Mouse (Mus musculus): ENCODE data around the gene Amz2. TPM values are rescaled to one million over a fixed set of nuclear protein-coding genes. Genes with fewer than 3 reads are reported as not detected.

Gene Amz2
- polyA plus RNA-seq, 1 experiment from 2014 or later, result 46.5 TPM

DNA sequence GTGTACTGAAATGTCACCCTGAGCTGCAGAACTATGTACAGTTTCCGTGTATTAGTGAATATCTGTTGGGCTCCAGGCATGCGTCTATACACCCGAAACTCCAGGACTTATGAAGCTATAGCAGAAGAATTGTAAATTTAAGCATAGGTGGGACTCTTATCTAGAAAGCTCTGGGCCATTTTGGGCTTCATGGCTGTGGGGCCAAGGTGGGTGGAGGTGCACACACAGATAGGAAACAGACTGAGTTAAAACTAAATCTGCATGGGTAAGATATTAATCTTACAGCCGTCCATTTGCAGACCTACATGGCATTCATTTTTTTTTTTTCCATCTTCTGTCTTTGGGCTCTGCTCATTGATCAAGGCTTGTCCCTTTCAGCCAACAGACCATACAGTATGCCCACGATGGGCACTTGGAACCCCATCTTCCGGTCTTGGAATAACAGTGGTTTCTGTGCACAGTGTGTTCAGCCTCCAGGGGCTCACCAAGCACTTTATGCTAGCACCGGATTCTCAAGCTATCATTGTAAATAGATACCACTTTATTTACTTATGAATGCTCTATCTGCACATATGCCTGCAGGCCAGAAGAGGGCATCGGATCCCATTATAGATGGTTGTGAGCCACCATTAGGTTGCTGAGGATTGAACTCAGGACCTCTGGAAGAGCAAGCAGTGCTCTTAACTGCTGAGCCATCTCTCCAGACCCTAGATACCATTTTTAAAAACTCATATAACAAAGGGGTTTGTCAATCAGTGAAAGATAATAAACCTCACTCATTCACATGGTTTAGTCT lies 17.9 kb downstream of the Amz2 start:
- Histone ChIP-seq H3K9me3 (replicated peaks) (no peaks in the 10 kb centered on the region), H3K9ac (no peak overlapping the region), H3K4me1 (peaks cover 16% of the 10 kb centered on the region; the same call in 1 of the 2 replicates), H3K27ac (replicated peaks) (no peak overlapping the region), H3K36me3 (no peaks in the 10 kb centered on the region), H3K4me3 (replicated peaks) (no peak overlapping the region), H3K27me3 (no peaks in the 10 kb centered on the region), H3K4me2 (replicated peaks) (no peak overlapping the region)
- ATAC-seq (ENCODE audit: insufficient number of reproducible peaks, low FRiP score, low TSS enrichment, low read depth), result no peak
- 90% methylated on average over 8 of the region's 8 CpGs for WGBS

DNA sequence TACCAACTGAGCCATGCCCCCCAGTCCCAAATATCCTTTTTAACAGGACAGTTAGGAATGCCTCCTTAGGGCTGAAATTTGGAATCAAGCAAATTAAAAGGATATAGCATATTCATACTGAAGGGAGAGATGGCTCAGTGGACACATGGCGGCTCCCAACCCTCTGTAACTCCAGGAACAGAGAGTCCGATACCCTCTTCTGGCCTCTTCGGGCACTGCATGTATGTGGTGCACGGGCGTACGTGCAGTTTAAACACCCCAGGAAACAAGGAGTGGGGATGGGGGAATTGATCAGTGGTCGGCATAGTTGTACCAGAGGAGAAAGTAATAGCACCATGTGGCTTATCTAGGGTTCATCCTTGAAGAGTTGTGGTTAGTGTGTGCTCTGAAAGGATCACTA lies 18.9 kb downstream of the Amz2 start:
- 57% methylated on average over 7 of the region's 7 CpGs for WGBS
- no peaks in the 10 kb centered on the region for H3K9me3 ChIP-seq (replicated peaks)
- peaks cover 12% of the 10 kb centered on the region; the same call in 1 of the 2 replicates for H3K4me1 ChIP-seq
- no peak overlapping the region for H3K4me3 ChIP-seq (replicated peaks)
- no peak for ATAC-seq (ENCODE audit: insufficient number of reproducible peaks, low FRiP score, low TSS enrichment, low read depth)
- H3K27ac ChIP-seq (replicated peaks), result no peak overlapping the region
- no peak overlapping the region for H3K9ac ChIP-seq
- no peaks in the 10 kb centered on the region for H3K27me3 ChIP-seq
- H3K36me3 ChIP-seq, result no peaks in the 10 kb centered on the region
- H3K4me2 ChIP-seq (replicated peaks), result no peak overlapping the region

DNA sequence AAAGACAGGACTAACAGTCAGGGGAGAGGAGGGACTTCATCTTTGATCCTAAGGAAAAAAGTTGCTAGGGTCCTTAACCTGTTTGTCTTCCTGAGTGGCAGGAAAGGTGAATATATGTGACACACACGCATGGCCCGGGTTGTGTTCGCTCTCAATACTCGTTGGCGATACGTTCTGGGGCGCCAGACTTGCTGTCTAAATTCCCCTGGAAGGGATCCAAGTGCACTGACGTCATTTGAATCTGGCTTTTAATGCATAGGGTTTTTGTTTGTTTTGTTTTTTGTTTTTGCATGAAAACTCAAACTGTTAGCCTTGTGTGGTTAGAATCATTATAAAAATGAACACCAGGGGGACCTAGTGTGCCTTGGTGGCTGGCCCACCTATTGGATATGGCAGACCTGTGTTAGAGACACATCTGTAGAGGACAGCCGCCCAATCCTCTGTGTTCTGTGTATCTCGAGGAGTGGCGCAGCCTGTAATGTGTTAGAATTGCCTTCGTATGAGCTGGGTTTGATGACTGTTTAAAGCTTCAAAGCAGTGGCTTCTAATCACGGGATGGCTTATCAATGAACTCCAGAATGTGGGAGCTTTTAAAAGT lies 19.8 kb downstream of the Amz2 start:
- no peaks in the 10 kb centered on the region for H3K36me3 ChIP-seq
- no peak overlapping the region for H3K4me2 ChIP-seq (replicated peaks)
- no peaks in the 10 kb centered on the region for H3K9me3 ChIP-seq (replicated peaks)
- peaks cover 3% of the 10 kb centered on the region; the same call in 1 of the 2 replicates for H3K4me1 ChIP-seq
- no peak for ATAC-seq (ENCODE audit: insufficient number of reproducible peaks, low FRiP score, low TSS enrichment, low read depth)
- 39% methylated on average over 13 of the region's 13 CpGs for WGBS
- H3K4me3 ChIP-seq (replicated peaks), result no peak overlapping the region
- H3K27ac ChIP-seq (replicated peaks), result no peak overlapping the region
- H3K9ac ChIP-seq, result no peak overlapping the region
- H3K27me3 ChIP-seq, result no peaks in the 10 kb centered on the region

DNA sequence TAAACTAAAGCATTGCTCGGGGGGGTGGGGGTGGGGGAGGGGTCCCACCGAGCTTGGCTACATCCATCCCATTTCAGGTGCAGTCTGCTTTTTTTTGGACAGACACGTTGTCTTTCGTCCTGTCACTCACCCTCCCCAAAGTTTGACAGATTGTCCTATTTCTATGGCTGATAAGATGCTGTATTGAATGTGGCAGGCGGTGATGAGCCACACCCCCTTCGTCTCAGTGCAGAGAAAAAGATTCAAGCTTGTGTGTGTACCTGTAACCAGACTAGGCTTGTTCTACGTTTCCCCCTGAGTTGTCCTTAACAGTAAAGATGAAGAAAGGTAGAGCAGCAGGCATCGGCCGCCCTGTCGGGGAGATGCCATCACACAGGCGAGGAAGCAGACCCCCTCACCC lies 25.4 kb downstream of the Amz2 start:
- no peak for ATAC-seq (ENCODE audit: insufficient number of reproducible peaks, low FRiP score, low TSS enrichment, low read depth)
- H3K4me1 ChIP-seq, result no peaks in the 10 kb centered on the region
- H3K4me3 ChIP-seq (replicated peaks), result no peak overlapping the region
- H3K27ac ChIP-seq (replicated peaks), result no peak overlapping the region
- H3K9me3 ChIP-seq (replicated peaks), result no peaks in the 10 kb centered on the region
- WGBS, result 68% methylated on average over 11 of the region's 11 CpGs
- no peak overlapping the region for H3K9ac ChIP-seq
- no peaks in the 10 kb centered on the region for H3K36me3 ChIP-seq
- H3K4me2 ChIP-seq (replicated peaks), result no peak overlapping the region
- H3K27me3 ChIP-seq, result no peaks in the 10 kb centered on the region

DNA sequence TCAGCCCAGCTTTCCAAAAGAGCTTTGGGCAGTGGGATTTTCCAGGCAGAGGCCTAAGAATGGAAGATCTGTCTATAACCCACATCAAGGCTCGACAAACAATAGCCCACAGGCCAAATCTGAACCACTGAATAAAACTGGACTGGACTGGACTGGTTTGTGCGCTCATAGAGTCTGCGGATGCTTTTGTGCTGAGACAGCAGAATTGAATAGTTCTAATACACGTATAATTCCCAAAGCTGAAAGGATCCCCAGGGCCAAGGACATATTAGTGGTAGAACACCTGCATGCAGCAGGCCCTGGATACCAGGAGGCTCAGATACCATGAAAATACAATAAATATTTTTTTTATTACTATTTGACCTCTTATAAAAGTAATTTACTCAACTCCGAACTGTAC lies 30.5 kb downstream of the Amz2 start:
- H3K27me3 ChIP-seq, result no peaks in the 10 kb centered on the region
- WGBS, result 87% methylated on average over 5 of the region's 5 CpGs
- H3K4me1 ChIP-seq, result no peaks in the 10 kb centered on the region
- H3K9me3 ChIP-seq (replicated peaks), result no peaks in the 10 kb centered on the region
- H3K27ac ChIP-seq (replicated peaks), result no peak overlapping the region
- no peak for ATAC-seq (ENCODE audit: insufficient number of reproducible peaks, low FRiP score, low TSS enrichment, low read depth)
- no peak overlapping the region for H3K9ac ChIP-seq
- H3K4me3 ChIP-seq (replicated peaks), result no peak overlapping the region
- H3K4me2 ChIP-seq (replicated peaks), result no peak overlapping the region
- H3K36me3 ChIP-seq, result no peaks in the 10 kb centered on the region

DNA sequence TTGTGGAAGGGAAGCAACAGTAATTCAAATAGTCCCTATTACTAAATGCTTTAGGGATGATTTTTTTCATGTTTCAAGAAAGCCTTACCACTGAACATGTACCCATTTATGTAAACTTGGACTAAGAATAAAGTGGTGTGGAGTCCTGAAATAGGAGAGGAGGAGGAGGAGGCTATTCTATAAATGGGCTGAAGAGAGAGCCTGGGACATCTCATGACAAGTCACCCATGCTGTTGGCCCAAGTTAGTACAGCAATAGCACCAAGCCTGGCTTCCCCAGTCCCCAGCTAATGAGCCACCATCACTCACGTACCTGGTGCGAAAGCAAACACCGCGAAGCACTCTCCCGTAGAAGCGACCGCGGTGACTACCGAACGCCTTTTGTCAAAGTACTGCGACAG lies 32.4 kb downstream of the Amz2 start:
- Histone ChIP-seq H3K36me3 (no peaks in the 10 kb centered on the region), H3K4me3 (replicated peaks) (no peak overlapping the region), H3K4me2 (replicated peaks) (no peak overlapping the region), H3K27ac (replicated peaks) (no peak overlapping the region), H3K27me3 (no peaks in the 10 kb centered on the region), H3K9me3 (replicated peaks) (no peaks in the 10 kb centered on the region), H3K4me1 (no peaks in the 10 kb centered on the region), H3K9ac (no peak overlapping the region)
- 95% methylated on average over 11 of the region's 11 CpGs for WGBS
- no peak for ATAC-seq (ENCODE audit: insufficient number of reproducible peaks, low FRiP score, low TSS enrichment, low read depth)

DNA sequence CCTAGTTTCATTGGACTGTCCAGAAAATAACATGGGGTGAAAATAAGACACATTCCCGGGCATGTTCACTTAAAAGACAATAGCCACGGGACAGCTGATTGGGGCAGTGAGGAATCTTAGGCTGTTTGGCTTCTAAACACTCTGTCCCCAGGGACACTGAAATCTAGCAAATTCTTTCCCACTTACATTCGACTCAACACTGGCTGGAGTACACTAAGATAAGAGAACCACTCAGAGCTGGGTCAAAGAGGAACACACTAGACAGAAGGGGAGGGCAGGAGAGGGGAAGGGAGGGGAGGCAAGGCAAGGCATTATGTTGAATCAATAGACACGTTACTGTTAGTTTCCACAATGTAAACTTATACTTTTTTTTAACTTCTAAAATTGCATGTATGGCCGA lies 34.8 kb downstream of the Amz2 start:
- ATAC-seq (ENCODE audit: insufficient number of reproducible peaks, low FRiP score, low TSS enrichment, low read depth), result no peak
- Histone ChIP-seq H3K27me3 (no peaks in the 10 kb centered on the region), H3K4me2 (replicated peaks) (no peak overlapping the region), H3K9me3 (replicated peaks) (no peaks in the 10 kb centered on the region), H3K27ac (replicated peaks) (no peak overlapping the region), H3K9ac (no peak overlapping the region), H3K4me3 (replicated peaks) (no peak overlapping the region), H3K36me3 (no peaks in the 10 kb centered on the region), H3K4me1 (no peaks in the 10 kb centered on the region)
- WGBS, result 59% methylated on average over 5 of the region's 5 CpGs

DNA sequence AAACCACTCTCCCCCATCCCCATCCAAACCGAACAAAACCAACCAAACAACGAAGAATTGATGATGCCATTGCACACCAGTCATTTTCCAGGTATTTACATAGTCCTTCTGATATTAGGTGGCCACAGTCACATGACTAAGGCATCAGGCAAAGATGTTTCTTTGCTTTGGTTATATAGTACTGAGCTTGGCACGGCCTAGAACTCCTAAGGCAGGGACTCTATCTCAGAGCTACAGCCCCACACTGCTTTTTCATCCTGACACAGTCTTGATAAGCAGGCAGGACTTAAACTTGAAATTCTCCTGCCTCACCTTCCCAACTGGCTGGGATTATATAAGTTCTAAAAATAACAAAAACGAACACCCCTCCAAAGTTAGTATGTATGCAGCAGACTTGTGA lies 39.3 kb downstream of the Amz2 start:
- 94% methylated on average over 4 of the region's 4 CpGs for WGBS
- no peak overlapping the region for H3K4me3 ChIP-seq (replicated peaks)
- H3K27me3 ChIP-seq, result no peaks in the 10 kb centered on the region
- no peaks in the 10 kb centered on the region for H3K4me1 ChIP-seq
- no peak overlapping the region for H3K4me2 ChIP-seq (replicated peaks)
- H3K36me3 ChIP-seq, result no peaks in the 10 kb centered on the region
- H3K9ac ChIP-seq, result no peak overlapping the region
- no peak for ATAC-seq (ENCODE audit: insufficient number of reproducible peaks, low FRiP score, low TSS enrichment, low read depth)
- H3K9me3 ChIP-seq (replicated peaks), result no peaks in the 10 kb centered on the region
- H3K27ac ChIP-seq (replicated peaks), result no peak overlapping the region

DNA sequence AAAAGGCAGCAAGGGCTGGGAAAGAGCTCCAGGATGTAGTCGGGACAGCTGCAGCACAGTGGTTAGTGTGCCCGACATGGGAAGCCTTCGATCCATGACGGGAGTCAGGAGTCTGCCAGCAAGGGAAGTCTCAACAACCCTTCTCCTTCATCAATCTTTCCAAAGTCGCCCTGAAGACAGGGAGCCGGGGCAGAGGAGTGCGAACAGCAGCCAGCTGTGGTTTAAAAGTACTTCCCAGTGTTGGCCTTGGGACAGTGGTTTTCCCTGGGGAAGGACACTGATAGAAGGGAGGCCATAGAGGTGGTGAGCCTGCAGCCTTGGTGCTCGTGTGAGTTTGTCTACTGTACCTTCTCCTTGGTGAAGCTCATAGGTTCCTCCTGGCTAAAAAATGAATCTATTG lies 41.2 kb downstream of the Amz2 start:
- Histone ChIP-seq H3K27me3 (peaks cover 10% of the 10 kb centered on the region; the same call in 1 of the 2 replicates), H3K4me2 (replicated peaks) (no peak overlapping the region), H3K36me3 (no peaks in the 10 kb centered on the region), H3K27ac (replicated peaks) (no peak overlapping the region), H3K4me3 (replicated peaks) (no peak overlapping the region), H3K9me3 (replicated peaks) (no peaks in the 10 kb centered on the region), H3K9ac (no peak overlapping the region), H3K4me1 (0 out of 2 replicates have a peak, but pooled peaks cover 2% of the 10 kb centered on the region)
- WGBS, result 81% methylated on average over 8 of the region's 8 CpGs
- ATAC-seq (ENCODE audit: insufficient number of reproducible peaks, low FRiP score, low TSS enrichment, low read depth), result no peak

DNA sequence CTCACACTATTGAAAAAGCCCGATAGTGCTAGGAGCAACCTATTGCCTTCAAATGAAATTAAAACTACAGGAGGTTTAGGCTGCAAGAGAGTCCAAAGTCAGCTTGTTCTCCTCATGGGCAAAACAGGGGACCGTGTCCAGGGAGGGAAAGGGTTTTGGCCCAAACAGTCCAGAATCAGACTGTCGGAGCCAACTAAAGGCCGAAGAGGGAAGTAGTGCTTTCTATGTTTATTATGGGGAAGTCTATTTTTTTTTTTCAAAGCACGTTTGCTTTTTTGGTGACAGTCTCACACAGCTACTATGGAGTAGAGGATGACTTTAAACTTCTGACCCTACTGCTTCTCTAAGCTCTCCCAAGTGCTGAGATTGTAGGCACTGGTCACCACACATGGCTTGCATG lies 42.4 kb downstream of the Amz2 start:
- H3K4me3 ChIP-seq (replicated peaks), result no peak overlapping the region
- 86% methylated on average over 5 of the region's 5 CpGs for WGBS
- H3K4me1 ChIP-seq, result peaks cover 7% of the 10 kb centered on the region; the same call in 1 of the 2 replicates

DNA sequence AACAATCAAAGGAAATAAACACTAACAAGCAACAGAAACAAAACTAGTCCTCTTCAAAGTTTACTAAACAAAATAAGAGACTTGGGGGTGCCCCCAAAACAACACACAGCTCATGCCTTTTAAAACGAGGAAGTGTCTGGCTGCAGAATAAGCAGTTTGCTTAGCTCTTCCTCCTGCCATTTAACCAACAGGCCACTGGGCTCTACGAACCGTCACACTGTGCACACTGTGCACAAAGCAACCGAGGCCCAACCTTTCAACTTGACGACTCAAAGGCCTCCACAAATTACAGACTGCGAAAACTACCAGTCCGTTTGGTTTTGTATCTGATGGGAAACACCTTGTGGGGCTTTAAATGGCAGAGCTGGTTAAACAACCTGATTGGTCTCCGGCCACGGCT lies 44.4 kb downstream of the Amz2 start:
- WGBS, result 60% methylated on average over 9 of the region's 9 CpGs
- Histone ChIP-seq H3K36me3 (no peaks in the 10 kb centered on the region), H3K4me3 (replicated peaks) (no peak overlapping the region), H3K4me1 (peaks cover 12% of the 10 kb centered on the region; the same call in 1 of the 2 replicates), H3K27ac (replicated peaks) (no peak overlapping the region), H3K9ac (no peak overlapping the region), H3K27me3 (peaks cover 21% of the 10 kb centered on the region), H3K9me3 (replicated peaks) (no peaks in the 10 kb centered on the region), H3K4me2 (replicated peaks) (no peak overlapping the region)
- ATAC-seq (ENCODE audit: insufficient number of reproducible peaks, low FRiP score, low TSS enrichment, low read depth), result no peak

More for the DNA sequence above, 42.4 kb downstream of the Amz2 start:
- H3K36me3 ChIP-seq, result no peaks in the 10 kb centered on the region
- H3K4me2 ChIP-seq (replicated peaks), result no peak overlapping the region
- H3K9me3 ChIP-seq (replicated peaks), result no peaks in the 10 kb centered on the region
- H3K27ac ChIP-seq (replicated peaks), result no peak overlapping the region
- H3K9ac ChIP-seq, result no peak overlapping the region
- H3K27me3 ChIP-seq, result peaks cover 13% of the 10 kb centered on the region; the same call in 1 of the 2 replicates
- no peak for ATAC-seq (ENCODE audit: insufficient number of reproducible peaks, low FRiP score, low TSS enrichment, low read depth)

Measured in embryonic facial prominence, embryonic 15.5 days (tissue).